Mouse (Mus musculus): Measurements from ENCODE around the gene Fnip2.

- TF ChIP-seq MYOG (IDR thresholded peaks at IDR 0.05; ENCODE audit: control insufficient read depth in 1 of 3, insufficient read depth in 1 of 3, insufficient read length in 2 of 3, low read depth in 2 of 3) (no peak), POLR2A (IDR thresholded peaks at IDR 0.05; ENCODE audit: insufficient read length, low read depth) (no peak), USF1 (IDR thresholded peaks at IDR 0.05; ENCODE audit: low read depth) (no peak), POLR2AphosphoS2 (IDR thresholded peaks at IDR 0.05; ENCODE audit: insufficient read length, low read depth) (no peak), SRF (IDR thresholded peaks at IDR 0.05; ENCODE audit: control insufficient read depth, insufficient read length, low read depth) (no peak), E2F4 (IDR thresholded peaks at IDR 0.05; ENCODE audit: insufficient read depth) (no peak), CEBPB (IDR thresholded peaks at IDR 0.05; ENCODE audit: insufficient read depth, poor library complexity, severe bottlenecking) (no peak), MAX (IDR thresholded peaks at IDR 0.05; ENCODE audit: low read depth) (no peak), TCF12 (IDR thresholded peaks at IDR 0.05; ENCODE audit: insufficient read depth, poor library complexity, severe bottlenecking) (no peak), REST (IDR thresholded peaks at IDR 0.05; ENCODE audit: insufficient read depth, insufficient read length) (no peak), MYOD1 (IDR thresholded peaks at IDR 0.05; ENCODE audit: control insufficient read depth in 1 of 3, insufficient read length in 2 of 3, low read depth in 2 of 3) (no peak)
Measured at GRCm38 (mm10) chr3:79448421-79448820, 119.2 kb downstream of the Fnip2 start.

Data from myocyte (in vitro differentiated cells).